26 mouse cellular contexts compared by ENCODE assay signal in genomic region chr9:43251786-43252185, GRCm38 (mm10). TPM values are rescaled to one million over a fixed set of nuclear protein-coding genes. Genes with fewer than 3 reads are reported as not detected.
DNase-seq lines count a peak whose midpoint lies in the region.
"Had no signal": no experiment of that assay in that cellular context is flagged by ENCODE, and none has a peak within 500 bp of the region (broad histone marks: within the 10 kb centered on the region; RNA-seq: fewer than 3 reads in every experiment).

No protein-coding gene starts in this region.

- peak overlapping the region; percentile 88 for H3K27ac ChIP-seq in embryonic facial prominence, embryonic 10.5 days (replicated peaks)
- H3K27ac ChIP-seq in limb, embryonic 10.5 days, result peak overlapping the region; percentile 96
- H3K27ac ChIP-seq: forebrain, embryonic 15.5 days; heart, adult 2 months; hindbrain, embryonic 14.5 days; liver, embryonic 14.5 days; neural tube, embryonic 13.5 days had no signal

- H3K36me3 ChIP-seq in embryonic facial prominence, embryonic 10.5 days (replicated peaks), result no peaks in the 10 kb centered on the region
- no peaks in the 10 kb centered on the region for H3K36me3 ChIP-seq in limb, embryonic 10.5 days
- H3K36me3 ChIP-seq: forebrain, embryonic 15.5 days; heart, embryonic 13.5 days; kidney, embryonic 15.5 days; neural tube, embryonic 13.5 days had no signal

- WGBS in embryonic facial prominence, embryonic 10.5 days, result 80% methylated on average over 2 of the region's 2 CpGs
- WGBS in limb, embryonic 10.5 days, result 94% methylated on average over 2 of the region's 2 CpGs

- no peak overlapping the region for H3K4me3 ChIP-seq in embryonic facial prominence, embryonic 10.5 days
- H3K4me3 ChIP-seq in limb, embryonic 10.5 days, result no peak overlapping the region
- H3K4me3 ChIP-seq: forebrain, embryonic 15.5 days; heart, adult 2 months; heart, embryonic 13.5 days; kidney, embryonic 15.5 days; megakaryocyte, embryonic 14.5 days; neural tube, embryonic 13.5 days had no signal

- peaks cover 76% of the 10 kb centered on the region for H3K4me1 ChIP-seq in embryonic facial prominence, embryonic 10.5 days
- peaks cover 91% of the 10 kb centered on the region for H3K4me1 ChIP-seq in limb, embryonic 10.5 days
- H3K4me1 ChIP-seq: forebrain, embryonic 15.5 days had no signal

- no peaks in the 10 kb centered on the region for H3K9me3 ChIP-seq in embryonic facial prominence, embryonic 10.5 days
- no peaks in the 10 kb centered on the region for H3K9me3 ChIP-seq in limb, embryonic 10.5 days (replicated peaks)
- H3K9me3 ChIP-seq: forebrain, embryonic 15.5 days; heart, embryonic 13.5 days; kidney, embryonic 15.5 days; megakaryocyte, embryonic 14.5 days; neural tube, embryonic 13.5 days had no signal

- H3K27me3 ChIP-seq in embryonic facial prominence, embryonic 10.5 days (replicated peaks; ENCODE audit: low read depth, poor library complexity, severe bottlenecking), result no peaks in the 10 kb centered on the region
- no peaks in the 10 kb centered on the region for H3K27me3 ChIP-seq in limb, embryonic 10.5 days (ENCODE audit: low read depth, poor library complexity, severe bottlenecking)
- H3K27me3 ChIP-seq: forebrain, embryonic 15.5 days; heart, embryonic 13.5 days; kidney, embryonic 15.5 days; neural tube, embryonic 13.5 days had no signal

- intact Hi-C loops in left cerebral cortex, postnatal 14 days (cut with DNase I), result no loop called here

- peak; percentile 80 for DNase-seq in 416B (ENCODE audit: low read depth)
- no peak for DNase-seq in embryonic facial prominence, embryonic 10.5 days (ENCODE audit: low spot score)
- DNase-seq in limb, embryonic 10.5 days (ENCODE audit: low spot score), result no peak
- peak; percentile 19 for DNase-seq in naive thymus-derived CD4-positive, alpha-beta T cell, adult 2 months (ENCODE audit: low read depth)
- DNase-seq in natural killer cell, adult 2 months (ENCODE audit: low spot score in 2 of 2), result no peak
- DNase-seq in left cerebral cortex, postnatal 14 days (ENCODE audit: low spot score in 2 of 2), result no peak
- no peak for DNase-seq in adrenal gland, postnatal 25 days
- DNase-seq: adrenal gland, postnatal 14 days; cerebellum, adult 9-10 months; gastrocnemius, postnatal 25 days; heart, adult 2 months; heart, postnatal 14 days; kidney, postnatal 36 days; lung, embryonic 14.5 days; midbrain, embryonic 14.5 days; retina, postnatal 1 day; thymus, postnatal 25 days had no signal

RNA-seq across cellular contexts. Expression of gene Oaf, which starts 12.1 kb away (rescaled TPM):
- polyA plus RNA-seq in embryonic facial prominence, embryonic 10.5 days (2016; fragmentation: Nextera tagmentation; extraction: Ambion mirVana), result 55.2 and 57.0 TPM in 2 replicates
- 68.6 and 87.4 TPM in 2 replicates for polyA plus RNA-seq in limb, embryonic 10.5 days (2016; fragmentation: Nextera tagmentation; extraction: Ambion mirVana)
- 10 to 100 TPM; 13.6 to 14.2 TPM for total RNA-seq in left cerebral cortex, postnatal 14 days (2021)
- total RNA-seq in adrenal gland, postnatal 25 days (2021), result 7.7 and 16.8 TPM in 2 replicates

RNA-seq across cellular contexts. Expression of gene Pou2f3, which starts 41.6 kb away (rescaled TPM):
- polyA plus RNA-seq in embryonic facial prominence, embryonic 10.5 days (2016; fragmentation: Nextera tagmentation; extraction: Ambion mirVana), result not detected in 2 replicates
- polyA plus RNA-seq in limb, embryonic 10.5 days (2016; fragmentation: Nextera tagmentation; extraction: Ambion mirVana), result 0.08 TPM in 1 of 2 replicates, not detected in the other
- total RNA-seq in left cerebral cortex, postnatal 14 days (2021), result not detected
- not detected in 2 replicates for total RNA-seq in adrenal gland, postnatal 25 days (2021)
- total RNA-seq: adrenal gland, postnatal 14 days; gastrocnemius, postnatal 25 days; heart, adult 2 months; heart, postnatal 14 days had no signal
- polyA plus RNA-seq: forebrain, embryonic 15.5 days; heart, embryonic 13.5 days; hindbrain, embryonic 14.5 days; inflammation-experienced regulatory T-cells, adult 6 months; kidney, embryonic 15.5 days; liver, embryonic 14.5 days; midbrain, embryonic 14.5 days; neural tube, embryonic 13.5 days; spleen, adult 2 months had no signal

RNA-seq across cellular contexts. Expression of gene Trim29, which starts 58.9 kb away (rescaled TPM):
- 4.4 and 4.7 TPM in 2 replicates for polyA plus RNA-seq in embryonic facial prominence, embryonic 10.5 days (2016; fragmentation: Nextera tagmentation; extraction: Ambion mirVana)
- polyA plus RNA-seq in limb, embryonic 10.5 days (2016; fragmentation: Nextera tagmentation; extraction: Ambion mirVana), result 5.8 and 5.9 TPM in 2 replicates
- under 1 TPM; 0.22 to 0.23 TPM for total RNA-seq in left cerebral cortex, postnatal 14 days (2021)
- total RNA-seq in adrenal gland, postnatal 25 days (2021), result 0.33 TPM in 1 of 2 replicates, not detected in the other
- total RNA-seq: gastrocnemius, postnatal 25 days had no signal
- polyA plus RNA-seq: forebrain, embryonic 15.5 days; hindbrain, embryonic 14.5 days; inflammation-experienced regulatory T-cells, adult 6 months; midbrain, embryonic 14.5 days had no signal

Comparison
In these comparisons a context has a peak if more than half of its experiments do, and no peak if none do; other contexts are left out.
1. DNase-seq: peak in 416B (single experiment) and naive thymus-derived CD4-positive, alpha-beta T cell, adult 2 months (single experiment); none in embryonic facial prominence, embryonic 10.5 days (single experiment), limb, embryonic 10.5 days (single experiment), natural killer cell, adult 2 months (0 of 2), left cerebral cortex, postnatal 14 days (0 of 2) and adrenal gland, postnatal 25 days (single experiment).